Mouse (Mus musculus) liver, postnatal 0 days (tissue): ENCODE measurements around the gene Ska2. TPM values are rescaled to one million over a fixed set of nuclear protein-coding genes. Genes with fewer than 3 reads are reported as not detected.

Source experiments
- ATAC-seq: fragments of 200-750 bp; cut with Nextera tagmentation; 2 replicates; pipeline ENCODE4 v1.8.0; 2017; ENCODE audit warnings: mild to moderate bottlenecking, moderate library complexity
- DNase-seq: peaks from one replicate; pipeline ENCODE4 v3.0.0-alpha.2; 2016
- H3K27ac ChIP-seq: fragments of 300-500 bp; sonication (generic); 2 replicates; pipeline ENCODE4 v1.5.1; 2014; ENCODE audit warnings: antibody characterized with exemption, moderate library complexity, mild to moderate bottlenecking, low read depth
- H3K27me3 ChIP-seq: fragments of 300-500 bp; sonication (generic); 2 replicates; pipeline ENCODE4 v1.6.1; 2014; ENCODE audit warnings: low read length, control low read depth, mixed read lengths; ENCODE audit not compliant: insufficient read depth
- H3K36me3 ChIP-seq: fragments of 300-500 bp; sonication (generic); replicated peaks from 2 replicates; pipeline ENCODE4 v1.6.1; 2014; ENCODE audit warnings: mild to moderate bottlenecking, control low read depth, low read length, moderate library complexity, mixed read lengths; ENCODE audit not compliant: insufficient read depth
- H3K4me1 ChIP-seq: fragments of 300-500 bp; sonication (generic); 2 replicates; pipeline ENCODE4 v1.6.1; 2014; ENCODE audit warnings: antibody characterized with exemption, mild to moderate bottlenecking, control low read depth; ENCODE audit not compliant: insufficient read depth
- H3K4me2 ChIP-seq: fragments of 300-500 bp; sonication (generic); 2 replicates; pipeline ENCODE4 v1.6.1; 2014; ENCODE audit warnings: low read depth, mild to moderate bottlenecking, low read length, moderate library complexity, mixed read lengths
- H3K4me3 ChIP-seq: fragments of 300-500 bp; sonication (generic); 2 replicates; pipeline ENCODE4 v1.5.1; 2014; ENCODE audit warnings: low read depth, low read length
- H3K9ac ChIP-seq: fragments of 300-500 bp; sonication (generic); replicated peaks from 2 replicates; pipeline ENCODE4 v1.6.1; 2014; ENCODE audit warnings: mild to moderate bottlenecking, moderate library complexity
- H3K9me3 ChIP-seq: fragments of 300-500 bp; sonication (generic); 2 replicates; pipeline ENCODE4 v1.6.1; 2016; ENCODE audit warnings: mild to moderate bottlenecking, control low read depth, low read length, mixed read lengths
- CTCF ChIP-seq: sonication (generic); IDR thresholded peaks from 2 replicates; pipeline ENCODE4 v1.5.1; 2016; ENCODE audit warnings: antibody characterized with exemption, low read depth
- EP300 ChIP-seq: IDR thresholded peaks from 2 replicates; pipeline ENCODE4 v1.6.1; 2016; ENCODE audit warnings: antibody characterized with exemption, low read depth, mild to moderate bottlenecking
- WGBS: fragments of 180-500 bp; shearing (Covaris S2); extraction: QIAGEN DNeasy Blood & Tissue Kit; methylation state at CpG from one replicate; pipeline ENCODE4 v1.1.7; 2014; ENCODE audit not compliant: insufficient replicate concordance; 5-methylcytosine and 5-hydroxymethylcytosine counted together
- polyA plus RNA-seq: library from polyadenylated mRNA; unstranded; fragments of >200 nt; fragmentation: Nextera tagmentation; extraction: Ambion mirVana; gene quantifications from 2 replicates; pipeline ENCODE4 v1.2.1, GENCODE M21; 2015

The Ska2 gene
- polyA plus RNA-seq, 1 experiment from 2014 or later: 11.1 TPM

DNA sequence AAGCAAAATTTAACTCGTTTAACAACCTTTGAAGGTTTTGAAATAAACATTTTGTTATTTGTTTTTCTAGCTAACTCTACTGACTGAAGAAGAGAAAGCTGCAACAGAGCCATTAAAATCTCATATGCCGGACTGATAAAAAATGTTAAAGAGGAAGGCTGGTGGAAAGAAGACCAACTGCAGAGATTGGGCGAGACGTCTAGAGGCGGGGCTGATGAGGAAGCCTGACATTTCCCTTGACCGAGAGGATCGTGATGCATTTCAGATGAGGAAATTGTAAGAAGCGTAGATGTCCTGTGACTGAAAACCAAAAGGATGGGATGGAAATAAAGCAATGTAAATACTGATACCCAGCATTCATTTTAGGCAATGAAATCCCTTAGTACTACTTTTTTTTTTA, 12.8 kb downstream of the Ska2 start:
- peaks cover 3% of the 10 kb centered on the region; the same call in 1 of the 2 replicates for H3K4me1 ChIP-seq
- H3K9ac ChIP-seq: no peak overlapping the region
- ATAC-seq (no peak), DNase-seq (no peak)
- TF ChIP-seq EP300 (no peak), CTCF (no peak)
- H3K9me3 ChIP-seq: no peaks in the 10 kb centered on the region
- 71% methylated on average over 8 of the region's 8 CpGs for WGBS
- no peaks in the 10 kb centered on the region for H3K27me3 ChIP-seq
- H3K36me3 ChIP-seq: peaks cover 46% of the 10 kb centered on the region
- H3K27ac ChIP-seq: no peak overlapping the region
- H3K4me3 ChIP-seq: no peak overlapping the region
- H3K4me2 ChIP-seq: no peak overlapping the region

- H3K9ac ChIP-seq: no peak overlapping the region
- peaks cover 10% of the 10 kb centered on the region for H3K4me1 ChIP-seq
- H3K9me3 ChIP-seq: no peaks in the 10 kb centered on the region
- DNase-seq: no peak
- peaks cover 26% of the 10 kb centered on the region for H3K36me3 ChIP-seq
- TF ChIP-seq EP300: no peak
- TF ChIP-seq CTCF: no peak
- no peak for ATAC-seq
- no peak overlapping the region for H3K27ac ChIP-seq
- 66% methylated on average over 4 of the region's 4 CpGs for WGBS
- H3K4me2 ChIP-seq: no peak overlapping the region
- no peak overlapping the region for H3K4me3 ChIP-seq
- no peaks in the 10 kb centered on the region for H3K27me3 ChIP-seq
Observed at GRCm38 (mm10) chr11:87125562-87125961, 16.5 kb downstream of the Ska2 start.

GRCm38 (mm10) chr11:87126281-87126823, 17.3 kb downstream of the Ska2 start:
- Histone ChIP-seq H3K27ac (peak overlapping the region; percentile 58; the same call in 1 of the 2 replicates), H3K9me3 (no peaks in the 10 kb centered on the region), H3K4me2 (peak overlapping the region; percentile 85), H3K4me1 (peaks cover 10% of the 10 kb centered on the region), H3K9ac (peak overlapping the region; percentile 50), H3K36me3 (peaks cover 22% of the 10 kb centered on the region), H3K4me3 (peak overlapping the region; percentile 90), H3K27me3 (no peaks in the 10 kb centered on the region)
- TF ChIP-seq CTCF: no peak
- no peak for TF ChIP-seq EP300
- 3% methylated on average over 12 of the region's 12 CpGs for WGBS
- no peak for DNase-seq
- no peak for ATAC-seq

GRCm38 (mm10) chr11:87126824-87127816, 18.1 kb downstream of the Ska2 start, which contains the start of gene Trim37:
Trim37 (plus strand) TSS chr11:87127077.
- Histone ChIP-seq H3K9ac (peak within 1 kb of the TSS; percentile 82), H3K4me2 (peak within 1 kb of the TSS; percentile 85), H3K4me3 (peak within 1 kb of the TSS; percentile 90), H3K36me3 (peaks cover 17% of the 10 kb centered on the region), H3K27me3 (no peaks in the 10 kb centered on the region), H3K27ac (peak within 1 kb of the TSS; percentile 83), H3K9me3 (no peaks in the 10 kb centered on the region), H3K4me1 (peaks cover 10% of the 10 kb centered on the region)
- DNase-seq (peak; percentile 96), ATAC-seq (peak; percentile 95)
- no peak for TF ChIP-seq EP300
- no peak; the same call in 1 of the 2 replicates for TF ChIP-seq CTCF
- WGBS: under 1% methylated on average over 97 of the region's 105 CpGs

DNA sequence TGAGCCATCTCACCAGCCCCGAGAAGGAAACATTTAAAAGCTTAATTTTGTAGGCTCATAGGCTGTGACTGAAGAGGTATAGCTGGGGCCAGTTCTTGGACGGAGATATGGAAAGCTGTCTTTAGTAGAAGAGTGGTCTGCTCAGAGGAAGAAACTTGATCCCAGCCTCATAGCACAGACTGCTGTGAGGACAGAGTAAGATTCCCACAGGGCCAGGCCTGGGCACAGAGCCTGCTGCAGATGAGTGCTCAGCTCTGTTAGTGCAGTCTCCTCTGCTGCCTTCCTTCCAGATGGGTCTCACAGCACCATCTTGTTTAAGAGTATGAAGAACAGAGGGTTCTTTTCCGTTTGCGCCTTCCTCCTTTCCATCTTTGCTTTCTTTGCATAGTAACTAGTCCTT, 27.2 kb downstream of the Ska2 start:
- 88% methylated on average over 4 of the region's 4 CpGs for WGBS
- H3K27ac ChIP-seq: no peak overlapping the region
- DNase-seq (no peak), ATAC-seq (no peak)
- no peaks in the 10 kb centered on the region for H3K4me1 ChIP-seq
- H3K4me2 ChIP-seq: no peak overlapping the region
- H3K27me3 ChIP-seq: no peaks in the 10 kb centered on the region
- no peak overlapping the region for H3K9ac ChIP-seq
- H3K4me3 ChIP-seq: no peak overlapping the region
- TF ChIP-seq EP300: no peak
- TF ChIP-seq CTCF: no peak
- no peaks in the 10 kb centered on the region for H3K9me3 ChIP-seq
- peaks cover 4% of the 10 kb centered on the region; the same call in 1 of the 2 replicates for H3K36me3 ChIP-seq

- 86% methylated on average over 2 of the region's 2 CpGs for WGBS
- H3K36me3 ChIP-seq: no peaks in the 10 kb centered on the region
- no peak for ATAC-seq
Observed at GRCm38 (mm10) chr11:87158012-87158411, 49.0 kb downstream of the Ska2 start.

More at GRCm38 (mm10) chr11:87158012-87158411, 49.0 kb downstream of the Ska2 start:
- no peak overlapping the region for H3K4me3 ChIP-seq
- no peak overlapping the region for H3K27ac ChIP-seq
- no peak for TF ChIP-seq CTCF
- TF ChIP-seq EP300: no peak
- DNase-seq: no peak
- no peaks in the 10 kb centered on the region for H3K9me3 ChIP-seq
- H3K4me2 ChIP-seq: no peak overlapping the region
- no peak overlapping the region for H3K9ac ChIP-seq
- no peaks in the 10 kb centered on the region for H3K4me1 ChIP-seq
- H3K27me3 ChIP-seq: no peaks in the 10 kb centered on the region
